Comparison of ENCODE assay signal across 15 mouse cellular contexts in genomic region chr1:134307409-134307808, GRCm38 (mm10). TPM values are rescaled to one million over a fixed set of nuclear protein-coding genes. Genes with fewer than 3 reads are reported as not detected.
DNase-seq lines count a peak whose midpoint lies in the region; ATAC-seq lines count a peak whose summit lies in the region.
"Had no signal": no experiment of that assay in that cellular context is flagged by ENCODE, and none has a peak within 500 bp of the region (broad histone marks: within the 10 kb centered on the region; RNA-seq: fewer than 3 reads in every experiment).

No protein-coding gene starts in this region.

- no peaks in the 10 kb centered on the region for H3K36me3 ChIP-seq in hindbrain, embryonic 14.5 days (replicated peaks; ENCODE audit: control insufficient read depth, insufficient read depth)
- H3K36me3 ChIP-seq in hindbrain, embryonic 12.5 days = peaks cover 8% of the 10 kb centered on the region; the same call in 1 of the 2 replicates
- H3K36me3 ChIP-seq: liver, embryonic 15.5 days had no signal

- H3K4me1 ChIP-seq in hindbrain, embryonic 14.5 days (replicated peaks; ENCODE audit: control insufficient read depth, insufficient read depth, low read length) = peaks cover 7% of the 10 kb centered on the region; the same call in 1 of the 2 replicates
- H3K4me1 ChIP-seq in hindbrain, embryonic 12.5 days = peaks cover 16% of the 10 kb centered on the region

- intact Hi-C loops in heart, postnatal 10 days (cut with DNase I) = no loop called here

- ATAC-seq in hindbrain, embryonic 14.5 days (ENCODE audit: low FRiP score) = 0 out of 2 replicates have a peak, but pooled peaks have one; percentile 8
- no peak for ATAC-seq in hindbrain, embryonic 12.5 days (ENCODE audit: low FRiP score)

- peak; percentile 14 for DNase-seq in embryo, embryonic 10 days (ENCODE audit: low spot score)
- no peak for DNase-seq in embryo, embryonic 11 days
- no peak for DNase-seq in hindbrain, embryonic 14.5 days (ENCODE audit: low spot score)
- DNase-seq in thymus, postnatal 0 days (ENCODE audit: low spot score) = peak; percentile 44
- no peak for DNase-seq in thymus, adult 18-20 months
- DNase-seq in thymus, postnatal 4 days = peak; percentile 33
- no peak for DNase-seq in heart, postnatal 10 days
- DNase-seq: adrenal gland, adult 8-10 months; cerebellum, adult 8-10 months; kidney, postnatal 10 days; right cerebral cortex, postnatal 4 days had no signal

- H3K4me3 ChIP-seq in hindbrain, embryonic 14.5 days (replicated peaks; ENCODE audit: low read length) = no peak overlapping the region
- no peak overlapping the region for H3K4me3 ChIP-seq in hindbrain, embryonic 12.5 days
- H3K4me3 ChIP-seq: liver, embryonic 15.5 days had no signal

- H3K27ac ChIP-seq in hindbrain, embryonic 14.5 days = no peak overlapping the region
- no peak overlapping the region for H3K27ac ChIP-seq in hindbrain, embryonic 12.5 days
- H3K27ac ChIP-seq: liver, embryonic 15.5 days had no signal

- no peak overlapping the region for H3K4me2 ChIP-seq in hindbrain, embryonic 14.5 days (replicated peaks)
- no peak overlapping the region for H3K4me2 ChIP-seq in hindbrain, embryonic 12.5 days (replicated peaks)
- H3K4me2 ChIP-seq: liver, embryonic 15.5 days had no signal

- no peaks in the 10 kb centered on the region for H3K9me3 ChIP-seq in hindbrain, embryonic 14.5 days (ENCODE audit: control insufficient read depth, low read length)
- H3K9me3 ChIP-seq in hindbrain, embryonic 12.5 days (replicated peaks) = 0 out of 2 replicates have a peak, but pooled peaks cover 7% of the 10 kb centered on the region
- H3K9me3 ChIP-seq: liver, embryonic 15.5 days had no signal

- no peak overlapping the region for H3K9ac ChIP-seq in hindbrain, embryonic 14.5 days
- H3K9ac ChIP-seq in hindbrain, embryonic 12.5 days = no peak overlapping the region
- H3K9ac ChIP-seq: liver, embryonic 15.5 days had no signal

- 31% methylated on average over 10 of the region's 10 CpGs for WGBS in hindbrain, embryonic 14.5 days
- 41% methylated on average over 10 of the region's 10 CpGs for WGBS in hindbrain, embryonic 12.5 days

- no peaks in the 10 kb centered on the region for H3K27me3 ChIP-seq in hindbrain, embryonic 14.5 days (ENCODE audit: control insufficient read depth, insufficient read depth, low read length)
- H3K27me3 ChIP-seq in hindbrain, embryonic 12.5 days = no peaks in the 10 kb centered on the region
- H3K27me3 ChIP-seq: liver, embryonic 15.5 days had no signal

RNA-seq across cellular contexts. Expression of gene Myog, which starts 17.6 kb away (rescaled TPM):
- 0.13 and 0.17 TPM in 2 replicates for polyA plus RNA-seq in hindbrain, embryonic 14.5 days (2014; fragmentation: Nextera tagmentation; extraction: Ambion mirVana)
- 7.8 and 36.7 TPM in 2 replicates for polyA plus RNA-seq in hindbrain, embryonic 12.5 days (2016; fragmentation: Nextera tagmentation; extraction: Ambion mirVana)
- 3.0 and 3.5 TPM in 2 replicates for polyA plus RNA-seq in thymus, postnatal 0 days (2015; fragmentation: Nextera tagmentation; extraction: Ambion mirVana)
- total RNA-seq in heart, postnatal 10 days (2021) = not detected
- total RNA-seq: adrenal gland, adult 8-10 months; granulocyte monocyte progenitor cell, adult 5-6 weeks; monocyte, adult 5-6 weeks had no signal

RNA-seq across cellular contexts. Expression of gene Ppfia4, which starts 25.3 kb away (rescaled TPM):
- 20.4 and 22.3 TPM in 2 replicates for polyA plus RNA-seq in hindbrain, embryonic 14.5 days (2014; fragmentation: Nextera tagmentation; extraction: Ambion mirVana)
- polyA plus RNA-seq in hindbrain, embryonic 12.5 days (2016; fragmentation: Nextera tagmentation; extraction: Ambion mirVana) = 6.3 and 7.8 TPM in 2 replicates
- polyA plus RNA-seq in thymus, postnatal 0 days (2015; fragmentation: Nextera tagmentation; extraction: Ambion mirVana) = 2.1 and 3.2 TPM in 2 replicates
- total RNA-seq in heart, postnatal 10 days (2021) = 1 to 10 TPM; 3.4 to 3.7 TPM

RNA-seq across cellular contexts. Expression of gene Tmem183a, which starts 54.4 kb away (rescaled TPM):
- 134 and 140 TPM in 2 replicates for polyA plus RNA-seq in hindbrain, embryonic 14.5 days (2014; fragmentation: Nextera tagmentation; extraction: Ambion mirVana)
- 109 and 123 TPM in 2 replicates for polyA plus RNA-seq in hindbrain, embryonic 12.5 days (2016; fragmentation: Nextera tagmentation; extraction: Ambion mirVana)
- polyA plus RNA-seq in thymus, postnatal 0 days (2015; fragmentation: Nextera tagmentation; extraction: Ambion mirVana) = 58.0 and 64.3 TPM in 2 replicates
- 10 to 100 TPM; 24.2 to 25.7 TPM for total RNA-seq in heart, postnatal 10 days (2021)

Comparison
In these comparisons a context has a peak if more than half of its experiments do, and no peak if none do; other contexts are left out.
1. DNase-seq: peak in embryo, embryonic 10 days (single experiment), thymus, postnatal 0 days (single experiment) and thymus, postnatal 4 days (single experiment); none in embryo, embryonic 11 days (single experiment), hindbrain, embryonic 14.5 days (single experiment), thymus, adult 18-20 months (0 of 2) and heart, postnatal 10 days (0 of 2).